Mouse (Mus musculus) hematopoietic stem cell, adult 5-6 weeks (primary cell): ENCODE measurements around the gene Gch1. TPM values are rescaled to one million over a fixed set of nuclear protein-coding genes. Genes with fewer than 3 reads are reported as not detected.

Experiments used
- ATAC-seq, 2 experiments: fragments of 125-278 bp in 1 of 2; replicated peaks in 1 of 2; 2 replicates each; pipeline ENCODE4 v1.8.0; 2016 to 2017; ENCODE audit warnings: inconsistent platforms in 2 of 2, mild to moderate bottlenecking in 2 of 2, moderate number of reproducible peaks in 2 of 2, low read depth in 1 of 2, moderate TSS enrichment in 1 of 2; ENCODE audit not compliant: low FRiP score in 2 of 2, poor library complexity in 2 of 2, severe bottlenecking in 2 of 2, insufficient read depth in 1 of 2, low TSS enrichment in 1 of 2
- total RNA-seq: library from RNA; stranded (forward); fragments of 172-1452, 232-1000 nt; gene quantifications from 2 replicates; pipeline ENCODE4 v1.2.3, GENCODE M21; 2017

Gene Gch1
- total RNA-seq: 6.6 and 9.4 TPM in 2 replicates

DNA sequence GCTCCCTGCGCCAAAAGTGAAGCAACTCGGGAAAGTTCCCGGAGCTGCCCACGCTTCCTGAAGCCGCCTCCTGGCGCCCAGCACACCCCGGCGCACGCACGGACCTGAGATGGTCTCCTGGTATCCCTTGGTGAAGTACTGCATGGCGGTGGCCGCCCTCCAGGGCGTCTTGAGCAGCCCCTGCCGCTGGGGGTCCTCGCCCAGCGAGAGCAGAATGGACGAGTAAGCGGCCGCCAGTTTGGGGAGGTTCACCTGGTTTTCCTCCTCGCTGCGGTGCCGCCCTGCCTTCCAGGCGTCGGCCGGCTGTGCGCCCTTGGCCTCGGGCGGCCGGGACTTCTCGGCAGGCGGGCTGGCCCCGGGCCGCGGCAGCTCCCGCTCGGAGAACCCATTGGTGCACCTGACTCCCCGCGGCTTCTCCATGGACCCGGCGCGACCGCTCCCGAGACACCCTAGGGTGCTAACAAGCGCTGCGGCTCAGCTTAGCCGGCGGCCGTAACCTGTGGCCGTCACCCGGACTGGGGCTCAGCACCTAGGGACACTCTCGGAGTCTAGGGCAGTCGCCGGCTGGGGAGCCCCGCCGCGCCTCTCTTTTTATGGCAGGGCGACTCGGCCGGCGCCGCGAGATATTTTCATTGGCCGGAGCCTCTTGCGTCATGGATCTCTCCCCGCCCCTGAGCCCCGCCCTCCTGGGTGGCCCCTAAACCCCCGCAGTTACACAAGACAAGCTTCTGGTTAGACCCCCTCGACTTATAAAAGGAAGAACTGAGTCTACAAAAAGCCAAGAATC is at the start of gene Gch1:
Gene Gch1 (minus strand): TSS at position 566 of the 787 bp plus-strand sequence.
- ATAC-seq: peak; percentile 79 to 81

DNA sequence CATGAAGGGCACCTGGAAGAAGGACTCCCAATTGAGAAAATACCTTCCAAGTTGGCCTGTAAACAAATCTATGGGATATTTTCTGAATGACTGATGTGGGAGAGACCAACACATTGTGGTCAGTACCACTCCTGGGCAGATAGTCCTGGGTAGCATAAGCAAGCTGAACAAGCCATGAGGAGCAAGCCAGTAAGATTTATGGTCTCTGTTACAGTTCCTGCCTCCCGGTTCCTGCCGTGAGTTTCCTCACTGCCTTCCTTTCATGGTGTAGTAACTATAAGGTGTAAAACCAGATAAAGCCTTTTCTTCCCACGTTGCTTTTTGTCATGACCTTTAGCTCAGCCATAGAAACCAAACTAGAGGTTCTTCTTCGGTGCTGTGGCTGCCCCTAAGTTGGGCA is 48.1 kb upstream of the Gch1 start:
- no peak for ATAC-seq

DNA sequence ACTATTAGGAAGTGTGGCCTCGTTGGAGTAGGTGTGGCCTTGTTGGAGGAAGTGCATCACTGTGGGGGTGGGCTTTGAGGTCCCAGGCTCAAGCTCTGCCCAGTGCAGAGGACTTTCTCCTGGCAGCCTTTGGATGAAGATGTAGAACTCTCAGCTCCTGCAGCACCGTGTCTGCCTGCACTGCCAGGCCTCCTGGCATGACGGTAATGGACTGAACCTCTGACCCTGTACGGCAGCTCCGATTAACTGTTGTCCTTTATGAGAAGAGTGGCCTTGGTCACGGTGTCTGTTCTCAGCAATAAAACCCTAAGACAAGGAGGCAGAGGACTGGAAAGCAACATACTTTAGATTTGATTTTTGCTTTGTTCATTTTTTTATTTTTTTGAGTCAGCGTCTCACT is 47.3 kb upstream of the Gch1 start:
- ATAC-seq: no peak

GRCm38 (mm10) chr14:47234526-47235250 is 45.5 kb upstream of the Gch1 start:
- ATAC-seq: no peak

DNA sequence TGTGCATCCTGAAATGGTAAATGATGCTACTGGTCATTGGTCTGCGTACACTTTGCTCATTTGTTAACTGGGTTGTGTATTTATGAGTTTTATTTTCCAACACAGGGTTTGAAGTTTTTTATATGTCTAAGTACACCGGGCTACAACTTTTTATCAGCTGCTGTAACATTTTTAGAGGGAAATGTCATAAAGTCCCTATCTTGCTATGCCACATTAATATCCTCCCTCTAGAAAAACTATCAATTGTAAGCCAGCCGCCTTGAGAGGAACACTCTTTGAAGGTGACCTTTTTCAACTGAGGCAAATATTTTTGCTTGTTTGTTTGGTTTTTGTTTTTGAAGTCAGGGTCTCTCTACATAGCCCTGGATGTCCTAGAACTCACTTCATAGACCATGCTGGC is 44.8 kb upstream of the Gch1 start:
- no peak for ATAC-seq

DNA sequence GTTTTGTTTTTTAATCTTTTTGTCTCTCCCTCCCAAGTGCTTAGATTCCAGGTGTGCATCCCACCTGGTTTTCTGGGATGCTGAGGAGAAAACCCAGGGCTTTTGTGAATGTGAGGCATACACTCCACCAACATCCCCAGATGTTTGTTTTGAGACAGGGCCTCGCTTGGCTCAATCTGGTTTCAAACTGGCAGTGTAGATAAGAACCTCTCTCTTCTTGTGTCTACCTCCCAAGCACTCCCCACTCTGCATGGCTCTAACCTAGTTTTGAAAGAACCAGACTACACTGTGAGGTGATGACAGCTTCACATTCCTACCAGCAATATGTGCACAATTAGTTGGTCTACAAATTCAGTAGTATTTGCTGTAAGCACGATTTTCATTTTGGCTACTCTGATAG is 44.4 kb upstream of the Gch1 start:
- ATAC-seq: no peak

DNA sequence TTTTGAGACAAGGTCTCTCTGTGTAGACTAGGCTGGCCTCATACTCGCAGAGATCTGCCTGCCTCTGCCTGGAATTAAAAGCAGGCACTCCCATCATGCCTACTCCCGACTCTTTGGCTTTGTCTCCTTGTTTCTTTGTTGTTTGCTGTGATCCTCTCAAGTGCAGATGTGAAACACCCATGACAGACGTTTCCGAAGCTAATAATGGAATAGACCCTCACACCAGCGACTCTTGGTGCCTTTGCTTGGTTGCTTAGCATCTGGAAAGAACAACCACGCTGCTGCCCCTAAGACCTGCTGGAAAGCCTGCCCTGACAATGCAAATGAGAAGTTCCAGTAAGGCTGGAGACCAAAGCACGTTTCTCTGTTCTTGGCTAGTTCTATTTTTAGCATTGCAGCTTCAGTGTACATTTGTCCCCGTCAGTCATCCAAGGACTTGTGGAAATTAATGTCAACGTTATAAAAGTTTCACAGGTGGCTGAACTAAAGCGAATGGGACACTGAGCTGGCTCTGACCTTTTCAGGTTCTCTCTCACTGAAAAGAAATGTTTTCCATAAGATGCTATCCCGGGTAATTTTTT is 40.7 kb upstream of the Gch1 start:
- ATAC-seq: no peak

DNA sequence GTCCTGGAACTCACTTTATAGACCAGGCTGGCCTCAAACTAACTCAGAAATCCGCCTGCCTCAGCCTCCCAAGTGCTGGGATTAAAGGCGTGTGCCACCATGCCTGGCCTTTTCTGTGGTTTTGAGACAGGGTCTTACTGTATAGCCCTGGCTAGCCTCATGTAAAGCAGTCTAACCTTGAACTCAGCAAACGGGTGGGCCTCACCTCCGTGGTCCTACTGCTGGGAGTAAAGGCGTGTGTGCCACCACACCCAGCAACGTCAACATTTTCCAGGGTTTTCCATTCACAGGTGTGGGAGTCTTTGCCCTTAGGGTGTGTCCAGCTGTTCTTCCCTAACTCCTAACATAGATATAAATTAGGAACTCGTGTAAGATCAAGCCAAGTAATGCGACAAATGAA is 36.7 kb upstream of the Gch1 start:
- no peak for ATAC-seq

DNA sequence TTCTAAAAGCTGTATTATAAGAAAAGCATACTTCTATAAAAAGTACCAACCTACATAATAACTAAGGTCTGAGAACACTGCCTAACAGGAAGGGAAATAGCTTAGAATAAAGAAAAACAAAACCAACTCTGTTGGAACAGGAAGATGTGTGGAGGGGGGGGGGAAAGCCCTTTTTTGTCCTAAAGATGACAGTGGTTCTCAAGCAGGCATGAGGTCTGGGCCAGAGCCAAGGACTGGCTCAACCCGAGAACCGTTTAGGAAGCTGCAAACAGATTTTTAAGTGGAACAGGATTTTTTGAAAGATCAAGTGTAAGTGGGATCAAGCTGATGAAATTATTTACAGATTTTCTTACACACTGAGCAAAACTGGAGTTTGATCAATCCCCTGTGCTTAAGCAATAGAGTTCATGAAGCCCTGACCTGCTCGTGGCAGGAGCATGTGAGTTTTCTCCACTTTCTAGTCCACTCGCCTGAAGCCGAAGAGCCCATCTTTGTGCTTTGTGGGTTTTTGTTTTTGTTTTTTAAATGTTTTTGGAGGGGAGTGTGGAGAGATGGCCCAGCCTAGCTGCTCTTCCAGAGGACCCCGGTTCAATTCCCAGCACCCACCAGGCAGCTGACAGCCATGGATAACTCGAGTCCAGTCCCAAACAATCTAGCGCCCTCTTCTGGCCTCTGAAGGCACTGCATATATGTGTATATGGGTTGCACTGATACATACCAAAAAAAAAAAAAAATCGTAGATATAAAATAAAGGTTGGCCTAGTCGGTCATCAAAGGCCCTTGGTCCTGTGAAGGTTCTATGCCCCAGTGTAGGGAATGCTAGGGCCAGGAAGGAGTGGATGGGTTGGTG is 35.5 kb upstream of the Gch1 start:
- peak in 1 of 2 experiments; percentile 22; a peak in 1 of 4 replicates for ATAC-seq

- no peak for ATAC-seq
Measured at GRCm38 (mm10) chr14:47222631-47223450, 33.6 kb upstream of the Gch1 start.

DNA sequence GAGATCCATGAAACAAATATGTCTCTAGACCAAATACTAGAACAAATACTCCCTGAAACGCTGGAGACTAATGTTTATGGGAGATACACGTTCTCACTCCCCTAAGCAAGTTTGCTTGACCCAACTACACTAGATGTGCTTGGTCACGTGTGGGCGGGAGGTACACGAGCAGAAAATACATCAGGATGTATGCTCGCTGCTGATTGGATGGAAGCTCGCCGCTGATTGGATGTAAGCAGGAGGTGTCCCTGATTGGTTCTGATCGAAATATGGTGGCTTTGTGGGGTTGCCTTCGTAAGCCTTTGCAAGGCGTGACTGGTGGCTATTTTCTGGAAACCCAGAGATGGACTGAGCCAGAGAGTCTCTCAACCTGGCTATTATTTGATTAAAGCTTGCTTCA is 32.4 kb upstream of the Gch1 start:
- no peak for ATAC-seq

- ATAC-seq: no peak
Measured at GRCm38 (mm10) chr14:47220231-47221025, 31.2 kb upstream of the Gch1 start.

GRCm38 (mm10) chr14:47218766-47219606 is 29.8 kb upstream of the Gch1 start:
- no peak for ATAC-seq

GRCm38 (mm10) chr14:47216541-47216940 is 27.3 kb upstream of the Gch1 start:
- ATAC-seq: no peak

- ATAC-seq: no peak
Measured at GRCm38 (mm10) chr14:47214367-47214766, 25.2 kb upstream of the Gch1 start.
